Comparison of ENCODE assay signal across 14 mouse cellular contexts in genomic region chr7:95926119-95927039, GRCm38 (mm10).
DNase-seq lines count a peak whose midpoint lies in the region; ATAC-seq and TF ChIP-seq lines count a peak whose summit lies in the region.
"Had no signal": no experiment of that assay in that cellular context is flagged by ENCODE, and none has a peak within 500 bp of the region (broad histone marks: within the 10 kb centered on the region; RNA-seq: fewer than 3 reads in every experiment).

No protein-coding gene starts in this region.

- no peak overlapping the region for H3K9ac ChIP-seq in midbrain, postnatal 0 days (replicated peaks; ENCODE audit: low read length, poor library complexity, severe bottlenecking)
- H3K9ac ChIP-seq: intestine, embryonic 15.5 days had no signal

- H3K27me3 ChIP-seq in midbrain, postnatal 0 days (ENCODE audit: insufficient read depth, low read length) = no peaks in the 10 kb centered on the region
- H3K27me3 ChIP-seq: CH12.LX; intestine, embryonic 15.5 days had no signal

- no peak for TF ChIP-seq CTCF in layer of hippocampus, adult 2 months (conservative IDR thresholded peaks at IDR 0.05)
- TF ChIP-seq CTCF in midbrain, postnatal 0 days (IDR thresholded peaks at IDR 0.05) = no peak

- WGBS in midbrain, postnatal 0 days = 67% methylated on average over 6 of the region's 6 CpGs

- H3K4me2 ChIP-seq in midbrain, postnatal 0 days (ENCODE audit: low read depth, low read length, poor library complexity, severe bottlenecking) = no peak overlapping the region
- H3K4me2 ChIP-seq: intestine, embryonic 15.5 days had no signal

- no peaks in the 10 kb centered on the region for H3K36me3 ChIP-seq in midbrain, postnatal 0 days (ENCODE audit: insufficient read depth, low read length)
- H3K36me3 ChIP-seq: intestine, embryonic 15.5 days had no signal

- H3K27ac ChIP-seq in layer of hippocampus, adult 2 months = peak overlapping the region; percentile 48
- H3K27ac ChIP-seq in midbrain, postnatal 0 days (ENCODE audit: low read depth, low read length) = no peak overlapping the region
- H3K27ac ChIP-seq: intestine, embryonic 15.5 days had no signal

- no peaks in the 10 kb centered on the region for H3K4me1 ChIP-seq in midbrain, postnatal 0 days (ENCODE audit: insufficient read depth, low read length)
- H3K4me1 ChIP-seq: intestine, embryonic 15.5 days had no signal

- ATAC-seq in cerebellum, adult (ENCODE audit: insufficient number of reproducible peaks, low FRiP score, low TSS enrichment) = peak; percentile 64
- ATAC-seq in midbrain, postnatal 0 days (ENCODE audit: low FRiP score) = peak; percentile 79
- ATAC-seq: intestine, embryonic 15.5 days had no signal

- H3K9me3 ChIP-seq in midbrain, postnatal 0 days (ENCODE audit: low read length) = no peaks in the 10 kb centered on the region
- H3K9me3 ChIP-seq: intestine, embryonic 15.5 days had no signal

- no peak for DNase-seq in cerebellum, postnatal 4 days (ENCODE audit: low spot score in 2 of 2)
- DNase-seq in layer of hippocampus, adult 2 months (ENCODE audit: low spot score in 2 of 2) = peak in 1 of 2 experiments; percentile 40
- no peak for DNase-seq in layer of hippocampus, adult 9-10 months (ENCODE audit: low spot score)
- peak; percentile 9 for DNase-seq in layer of hippocampus, adult 9-11 months
- DNase-seq in midbrain, postnatal 0 days (ENCODE audit: low spot score) = peak; percentile 73
- no peak for DNase-seq in adrenal gland, postnatal 4 days (ENCODE audit: low spot score in 2 of 2)
- DNase-seq in kidney, postnatal 36 days = no peak
- DNase-seq: kidney, postnatal 10 days; liver; lung, adult 2 months had no signal

- no peak overlapping the region for H3K4me3 ChIP-seq in layer of hippocampus, adult 2 months
- no peak overlapping the region for H3K4me3 ChIP-seq in midbrain, postnatal 0 days (ENCODE audit: low read depth, low read length)
- H3K4me3 ChIP-seq: erythroblast, embryonic 14.5 days; intestine, embryonic 15.5 days had no signal

Comparison
In these comparisons a context has a peak if more than half of its experiments do, and no peak if none do; other contexts are left out.
1. DNase-seq: peak in layer of hippocampus, adult 9-11 months (single experiment) and midbrain, postnatal 0 days (single experiment); none in cerebellum, postnatal 4 days (0 of 2), layer of hippocampus, adult 9-10 months (single experiment), adrenal gland, postnatal 4 days (0 of 2) and kidney, postnatal 36 days (0 of 2).